Mouse (Mus musculus) neural tube, embryonic 10.5 days (tissue): ENCODE results near the gene Fgf7.

ENCODE experiments used
- DNase-seq: peaks from one replicate; pipeline ENCODE4 v3.0.0-alpha.2; 2017; ENCODE audit warnings: low spot score; ENCODE audit errors: extremely low spot score

The Fgf7 gene

GRCm38 (mm10) chr2:126034379-126035005 lies at the start of gene Fgf7:
Gene Fgf7, plus strand, starts transcription at chr2:126034658.
- no peak for DNase-seq

GRCm38 (mm10) chr2:126002291-126002690 lies 32.2 kb upstream of the Fgf7 start:
- no peak for DNase-seq

GRCm38 (mm10) chr2:126006088-126006487 lies 28.4 kb upstream of the Fgf7 start:
- DNase-seq, result peak; percentile 50

- no peak for DNase-seq
Observed at GRCm38 (mm10) chr2:126006742-126007141, 27.7 kb upstream of the Fgf7 start.

GRCm38 (mm10) chr2:126014989-126015710 lies 19.3 kb upstream of the Fgf7 start:
- no peak for DNase-seq

GRCm38 (mm10) chr2:126015763-126016473 lies 18.5 kb upstream of the Fgf7 start:
- DNase-seq, result no peak

GRCm38 (mm10) chr2:126031186-126031900 lies 3.1 kb upstream of the Fgf7 start:
- DNase-seq, result no peak

GRCm38 (mm10) chr2:126033114-126033972 lies 1.1 kb upstream of the Fgf7 start:
- no peak for DNase-seq

GRCm38 (mm10) chr2:126035013-126035770 lies 734 bp downstream of the Fgf7 start:
- no peak for DNase-seq

- DNase-seq, result no peak
Observed at GRCm38 (mm10) chr2:126036121-126036520, 1.7 kb downstream of the Fgf7 start.

GRCm38 (mm10) chr2:126038221-126039000 lies 4.0 kb downstream of the Fgf7 start:
- no peak for DNase-seq

GRCm38 (mm10) chr2:126039414-126039891 lies 5.0 kb downstream of the Fgf7 start:
- DNase-seq, result no peak

- no peak for DNase-seq
Observed at GRCm38 (mm10) chr2:126040651-126041050, 6.2 kb downstream of the Fgf7 start.

GRCm38 (mm10) chr2:126041237-126041636 lies 6.8 kb downstream of the Fgf7 start:
- no peak for DNase-seq

GRCm38 (mm10) chr2:126042674-126043073 lies 8.2 kb downstream of the Fgf7 start:
- DNase-seq, result no peak

GRCm38 (mm10) chr2:126045621-126046020 lies 11.2 kb downstream of the Fgf7 start:
- DNase-seq, result no peak

GRCm38 (mm10) chr2:126052749-126053557 lies 18.5 kb downstream of the Fgf7 start:
- DNase-seq, result peak; percentile 48

GRCm38 (mm10) chr2:126053657-126054056 lies 19.2 kb downstream of the Fgf7 start:
- no peak for DNase-seq
